Mouse (Mus musculus): Measurements from ENCODE around the gene Samsn1. TPM values are rescaled to one million over a fixed set of nuclear protein-coding genes. Genes with fewer than 3 reads are reported as not detected.
"Not testable (repeated sequence)": the region's sequence is repeated elsewhere in the genome, so short reads cannot be mapped to it uniquely, and the experiment has no call there.

Gene Samsn1
- polyA plus RNA-seq, 1 experiment from 2014 or later, result 1.5 TPM

DNA sequence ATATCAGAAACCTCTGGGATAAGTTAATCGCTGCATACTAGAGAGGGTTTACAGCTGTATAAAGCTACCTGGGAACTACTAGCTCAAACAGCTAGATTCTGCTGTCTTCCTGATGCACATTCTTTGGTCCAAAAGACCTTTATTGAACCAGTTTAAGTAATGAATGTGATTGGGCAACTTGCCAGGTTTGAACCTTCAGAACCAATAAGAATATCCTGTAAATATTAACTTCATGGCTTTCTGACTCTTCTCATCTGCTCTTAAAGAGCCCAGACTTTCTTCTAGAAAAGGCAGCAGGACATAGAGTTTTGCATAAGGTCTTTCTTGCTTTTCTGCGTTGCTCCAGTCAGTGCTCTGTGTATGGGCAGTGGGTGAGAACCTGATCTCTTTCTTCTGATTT lies 165.7 kb downstream of the Samsn1 start:
- 84% methylated on average over 2 of the region's 2 CpGs for WGBS
- ATAC-seq (ENCODE audit: low FRiP score), result no peak

DNA sequence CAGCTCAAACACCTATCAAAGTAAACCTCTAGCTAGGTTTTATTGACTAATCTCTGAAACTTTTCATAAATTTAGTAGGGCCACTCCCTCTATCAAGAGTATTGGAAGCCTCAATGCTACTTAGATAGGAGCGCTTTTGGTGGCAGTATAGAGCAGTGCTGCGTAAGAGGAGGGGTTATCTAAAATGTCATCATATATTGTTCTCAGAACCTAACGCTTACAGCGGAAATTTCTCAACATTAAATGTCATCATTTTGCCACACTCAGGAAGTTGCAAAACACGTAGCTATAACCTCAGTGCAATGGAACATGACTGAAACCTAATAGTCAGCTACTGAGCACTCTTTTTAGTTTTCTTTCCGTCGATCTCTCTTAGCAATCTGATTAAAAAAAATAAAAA lies 166.7 kb downstream of the Samsn1 start:
- ATAC-seq (ENCODE audit: low FRiP score), result no peak
- WGBS, result 85% methylated on average over 7 of the region's 7 CpGs
- no peak overlapping the region for H3K27ac ChIP-seq
- H3K4me1 ChIP-seq, result no peaks in the 10 kb centered on the region
- H3K9ac ChIP-seq, result no peak overlapping the region
- H3K9me3 ChIP-seq (replicated peaks), result no peaks in the 10 kb centered on the region
- H3K4me2 ChIP-seq (replicated peaks), result no peak overlapping the region
- H3K27me3 ChIP-seq, result no peaks in the 10 kb centered on the region
- H3K36me3 ChIP-seq, result no peaks in the 10 kb centered on the region
- H3K4me3 ChIP-seq, result no peak overlapping the region

More for the DNA sequence above, 165.7 kb downstream of the Samsn1 start:
- Histone ChIP-seq H3K27ac (no peak overlapping the region), H3K36me3 (no peaks in the 10 kb centered on the region), H3K4me3 (no peak overlapping the region), H3K4me2 (replicated peaks) (no peak overlapping the region), H3K9ac (no peak overlapping the region), H3K4me1 (no peaks in the 10 kb centered on the region), H3K27me3 (no peaks in the 10 kb centered on the region), H3K9me3 (replicated peaks) (no peaks in the 10 kb centered on the region)

DNA sequence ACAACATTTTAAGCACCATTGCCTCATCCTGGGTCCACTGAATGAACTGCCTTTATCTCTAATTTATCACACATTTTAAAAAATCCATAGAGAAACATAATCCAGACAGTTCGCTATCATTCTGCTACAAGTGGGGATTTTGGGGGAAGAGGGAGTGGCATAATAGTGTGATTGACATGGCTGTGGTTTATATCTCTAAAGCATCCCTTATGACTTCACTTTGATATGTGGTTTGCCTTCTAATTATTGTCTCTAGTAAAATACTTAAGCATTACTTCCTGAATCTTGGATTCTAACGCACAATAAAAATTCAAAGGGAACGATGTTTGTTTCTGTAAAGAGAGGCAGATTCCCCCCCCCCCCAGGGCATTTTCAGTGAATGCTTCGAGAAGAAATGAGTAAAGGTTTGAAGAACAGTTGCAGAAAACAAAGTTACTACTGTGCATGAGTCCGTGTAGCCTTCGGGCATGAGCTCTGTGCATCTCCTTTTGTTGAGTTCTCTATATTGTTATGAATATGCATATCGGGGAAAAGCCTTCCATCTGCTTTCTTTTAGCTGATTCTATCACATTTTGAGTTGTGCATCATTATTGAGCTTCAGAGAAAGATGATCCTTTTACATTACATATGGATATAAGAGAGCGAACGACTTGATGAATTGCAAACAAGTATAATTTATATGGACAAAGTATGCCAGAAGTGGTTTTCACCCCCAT lies 168.4 kb downstream of the Samsn1 start:
- Histone ChIP-seq H3K9me3 (replicated peaks) (no peaks in the 10 kb centered on the region), H3K4me2 (replicated peaks) (no peak overlapping the region), H3K27ac (no peak overlapping the region), H3K27me3 (no peaks in the 10 kb centered on the region), H3K4me3 (no peak overlapping the region), H3K9ac (no peak overlapping the region), H3K4me1 (no peaks in the 10 kb centered on the region), H3K36me3 (no peaks in the 10 kb centered on the region)
- no peak for ATAC-seq (ENCODE audit: low FRiP score)
- 89% methylated on average over 9 of the region's 9 CpGs for WGBS

DNA sequence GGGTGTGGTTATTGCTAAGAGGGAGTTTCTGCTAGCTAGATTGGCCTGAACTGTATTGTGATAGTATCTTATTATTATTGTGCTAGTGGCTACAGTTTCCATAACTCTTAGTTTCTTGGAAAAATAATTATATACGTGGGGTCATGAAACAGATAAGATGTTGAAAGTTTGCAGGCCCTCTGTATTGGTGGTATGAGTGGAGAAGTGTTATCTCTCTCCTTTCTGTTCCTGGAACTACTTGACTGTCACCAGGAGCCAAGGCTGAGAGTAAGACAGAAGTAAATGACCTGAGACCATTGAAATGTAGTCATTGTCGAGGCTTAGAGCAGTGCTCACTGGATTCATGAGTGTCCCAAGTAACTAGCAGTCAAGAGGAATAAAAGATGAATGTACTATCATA lies 169.6 kb downstream of the Samsn1 start:
- WGBS, result 74% methylated on average over 2 of the region's 2 CpGs
- H3K36me3 ChIP-seq, result no peaks in the 10 kb centered on the region
- H3K27ac ChIP-seq, result no peak overlapping the region
- no peaks in the 10 kb centered on the region for H3K9me3 ChIP-seq (replicated peaks)
- H3K9ac ChIP-seq, result no peak overlapping the region
- H3K4me1 ChIP-seq, result no peaks in the 10 kb centered on the region
- H3K27me3 ChIP-seq, result no peaks in the 10 kb centered on the region
- no peak overlapping the region for H3K4me3 ChIP-seq
- H3K4me2 ChIP-seq (replicated peaks), result no peak overlapping the region
- no peak for ATAC-seq (ENCODE audit: low FRiP score)

DNA sequence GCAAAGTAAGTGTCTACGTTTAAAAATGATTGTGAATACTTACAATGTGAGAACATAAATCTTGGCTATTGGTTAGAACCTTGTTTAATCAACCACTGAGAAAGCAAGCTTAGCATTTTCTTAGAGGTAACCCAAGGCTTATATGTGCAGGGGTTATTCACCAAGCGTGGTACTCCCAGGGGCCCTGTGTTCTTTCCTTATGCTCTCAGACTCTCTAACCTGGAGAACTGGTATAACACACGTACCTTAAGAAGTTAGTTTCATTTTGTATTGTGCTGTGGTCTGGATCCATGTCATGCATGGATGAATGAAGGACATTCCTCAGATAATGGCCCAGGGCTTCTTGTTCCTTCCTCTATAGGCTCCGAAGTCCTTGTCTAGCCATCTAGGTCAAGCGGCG lies 173.0 kb downstream of the Samsn1 start:
- 88% methylated on average over 6 of the region's 6 CpGs for WGBS
- no peaks in the 10 kb centered on the region for H3K9me3 ChIP-seq (replicated peaks)
- H3K4me2 ChIP-seq (replicated peaks), result no peak overlapping the region
- ATAC-seq (ENCODE audit: low FRiP score), result no peak
- H3K27me3 ChIP-seq, result no peaks in the 10 kb centered on the region
- no peak overlapping the region for H3K4me3 ChIP-seq
- no peak overlapping the region for H3K27ac ChIP-seq
- no peak overlapping the region for H3K9ac ChIP-seq
- H3K4me1 ChIP-seq, result no peaks in the 10 kb centered on the region
- H3K36me3 ChIP-seq, result no peaks in the 10 kb centered on the region

DNA sequence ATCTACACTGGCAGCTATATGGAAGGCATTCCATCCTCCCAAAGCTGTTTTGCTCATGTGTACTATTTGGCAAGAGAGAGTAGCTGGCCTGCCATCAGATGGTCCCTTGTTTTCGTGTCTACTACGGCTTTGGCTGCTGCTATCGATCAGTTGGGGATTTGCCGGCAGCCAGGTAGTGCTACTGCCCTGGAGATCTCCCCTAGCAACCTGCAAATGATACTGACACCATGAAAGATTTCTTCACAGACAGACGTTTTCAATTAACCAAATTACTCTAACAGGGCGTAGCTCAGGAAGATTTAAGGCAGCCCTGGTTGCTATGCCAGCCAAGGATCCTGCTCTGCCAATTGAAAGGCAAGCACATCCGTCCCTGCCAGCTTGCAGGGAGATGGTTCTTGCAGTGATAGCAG lies 178.4 kb downstream of the Samsn1 start:
- no peak for ATAC-seq (ENCODE audit: low FRiP score)
- H3K4me1 ChIP-seq, result no peaks in the 10 kb centered on the region
- no peaks in the 10 kb centered on the region for H3K36me3 ChIP-seq
- H3K9ac ChIP-seq, result no peak overlapping the region
- WGBS, result 72% methylated on average over 7 of the region's 7 CpGs
- H3K4me3 ChIP-seq, result no peak overlapping the region
- no peaks in the 10 kb centered on the region for H3K27me3 ChIP-seq
- no peak overlapping the region for H3K27ac ChIP-seq
- no peaks in the 10 kb centered on the region for H3K9me3 ChIP-seq (replicated peaks)
- H3K4me2 ChIP-seq (replicated peaks), result no peak overlapping the region

DNA sequence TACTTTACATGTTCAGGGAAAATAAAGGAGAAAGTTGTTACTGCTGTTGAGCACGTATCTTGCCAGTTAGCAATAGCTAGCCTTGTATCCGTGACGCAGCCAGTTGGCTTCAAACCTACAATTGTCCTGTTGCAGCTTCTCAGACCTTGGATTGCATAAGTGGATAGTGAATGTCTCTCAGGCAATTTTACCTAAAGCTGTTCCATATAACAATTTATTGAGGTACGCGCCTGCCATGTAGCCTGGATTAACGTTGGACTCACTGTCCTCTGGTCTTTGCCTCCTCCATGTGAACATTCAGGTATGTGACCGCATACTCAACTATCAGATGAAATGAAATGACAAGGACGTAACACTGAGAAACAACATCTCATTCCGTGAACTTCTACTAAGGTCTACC lies 179.1 kb downstream of the Samsn1 start:
- Histone ChIP-seq H3K27ac (no peak overlapping the region), H3K36me3 (no peaks in the 10 kb centered on the region), H3K27me3 (no peaks in the 10 kb centered on the region), H3K9ac (no peak overlapping the region), H3K4me2 (replicated peaks) (no peak overlapping the region), H3K4me3 (no peak overlapping the region), H3K9me3 (replicated peaks) (no peaks in the 10 kb centered on the region), H3K4me1 (no peaks in the 10 kb centered on the region)
- WGBS, result 95% methylated on average over 9 of the region's 9 CpGs
- no peak for ATAC-seq (ENCODE audit: low FRiP score)

DNA sequence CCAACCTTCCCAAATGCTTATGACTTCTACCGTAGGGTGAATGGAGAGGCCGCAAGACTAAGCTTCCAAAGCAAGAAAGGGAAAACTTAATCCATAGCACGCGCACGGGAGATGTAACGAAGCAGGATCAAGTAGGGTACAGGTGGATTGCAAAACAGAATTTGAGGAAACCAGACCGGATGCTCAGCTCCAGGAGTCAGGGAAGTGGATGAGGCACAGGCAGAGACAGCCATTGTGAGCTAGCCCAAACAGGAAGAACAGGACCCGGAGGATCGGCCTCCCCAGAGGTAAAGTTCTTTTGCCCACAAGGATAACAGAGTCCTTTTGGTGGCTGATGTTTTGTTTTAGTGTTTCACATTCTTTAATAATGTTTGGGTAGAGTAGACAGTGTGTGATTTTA lies 179.5 kb downstream of the Samsn1 start:
- H3K27ac ChIP-seq, result no peak overlapping the region
- H3K36me3 ChIP-seq, result no peaks in the 10 kb centered on the region
- WGBS, result 93% methylated on average over 9 of the region's 9 CpGs
- ATAC-seq (ENCODE audit: low FRiP score), result no peak
- H3K9me3 ChIP-seq (replicated peaks), result no peaks in the 10 kb centered on the region
- no peak overlapping the region for H3K4me2 ChIP-seq (replicated peaks)
- H3K9ac ChIP-seq, result no peak overlapping the region
- no peaks in the 10 kb centered on the region for H3K27me3 ChIP-seq
- no peaks in the 10 kb centered on the region for H3K4me1 ChIP-seq
- no peak overlapping the region for H3K4me3 ChIP-seq

DNA sequence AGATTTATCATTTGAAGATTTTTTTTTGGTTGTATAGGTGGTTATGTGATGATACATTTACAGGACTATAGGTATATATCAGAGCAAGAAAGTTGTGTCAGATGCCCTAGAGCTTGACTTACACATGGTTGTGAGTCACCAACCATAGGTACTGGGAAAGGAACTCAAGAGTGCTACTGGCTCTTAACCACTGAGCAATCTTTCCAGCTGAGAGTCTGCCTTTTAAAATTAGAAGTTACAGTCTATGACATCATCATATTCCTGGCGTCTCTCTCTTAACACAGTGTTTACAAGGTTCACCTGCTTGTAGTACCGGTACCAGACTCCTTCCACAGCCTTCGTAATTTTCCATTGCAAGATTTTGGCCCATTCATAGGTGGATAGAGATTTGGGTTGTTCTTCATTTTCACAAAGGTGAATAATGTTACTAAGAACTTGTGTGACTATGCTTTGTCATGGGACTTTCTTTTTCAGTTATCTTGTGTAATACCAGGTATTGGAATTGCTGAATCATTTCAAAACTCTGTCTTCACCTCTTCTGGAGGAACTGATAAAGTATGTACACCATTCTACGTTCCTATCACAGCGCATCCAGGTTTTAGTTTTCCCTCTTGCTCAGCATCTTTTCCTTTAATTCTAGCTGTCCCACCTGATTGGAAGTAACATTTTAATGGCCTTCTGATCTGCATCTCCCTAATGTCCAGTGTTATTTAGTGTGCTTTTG lies 184.2 kb downstream of the Samsn1 start:
- Histone ChIP-seq H3K27me3 (no peaks in the 10 kb centered on the region), H3K4me2 (replicated peaks) (no peak overlapping the region), H3K4me3 (no peak overlapping the region), H3K27ac (no peak overlapping the region), H3K9ac (no peak overlapping the region), H3K9me3 (replicated peaks) (no peaks in the 10 kb centered on the region), H3K4me1 (no peaks in the 10 kb centered on the region), H3K36me3 (no peaks in the 10 kb centered on the region)
- ATAC-seq (ENCODE audit: low FRiP score), result no peak
- 95% methylated on average over 5 of the region's 5 CpGs for WGBS

DNA sequence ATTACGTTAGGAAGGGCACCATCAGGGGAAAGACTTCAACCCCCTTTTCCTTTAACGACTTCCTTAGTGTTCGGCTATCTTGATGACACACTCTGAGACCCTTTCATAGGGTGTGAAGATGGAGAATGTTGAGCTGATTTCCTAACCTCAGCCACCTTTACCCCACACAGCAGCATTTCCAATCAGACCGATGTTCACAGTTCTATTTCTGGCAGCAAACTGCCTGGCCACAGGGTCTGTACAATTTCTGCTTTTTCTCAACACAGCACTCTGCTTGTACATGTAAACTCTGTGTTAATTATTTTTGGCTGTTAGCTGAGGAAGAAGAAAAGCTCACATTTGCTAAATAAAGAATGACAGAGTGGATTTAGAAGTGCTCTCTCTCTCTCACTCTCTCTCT lies 190.7 kb downstream of the Samsn1 start:
- WGBS, result 78% methylated on average over 4 of the region's 4 CpGs
- H3K36me3 ChIP-seq, result no peaks in the 10 kb centered on the region
- no peak overlapping the region for H3K4me3 ChIP-seq
- no peak overlapping the region for H3K4me2 ChIP-seq (replicated peaks)
- ATAC-seq (ENCODE audit: low FRiP score), result no peak
- no peak overlapping the region for H3K9ac ChIP-seq
- H3K27ac ChIP-seq, result no peak overlapping the region
- H3K9me3 ChIP-seq (replicated peaks), result no peaks in the 10 kb centered on the region
- no peaks in the 10 kb centered on the region for H3K4me1 ChIP-seq
- H3K27me3 ChIP-seq, result no peaks in the 10 kb centered on the region

DNA sequence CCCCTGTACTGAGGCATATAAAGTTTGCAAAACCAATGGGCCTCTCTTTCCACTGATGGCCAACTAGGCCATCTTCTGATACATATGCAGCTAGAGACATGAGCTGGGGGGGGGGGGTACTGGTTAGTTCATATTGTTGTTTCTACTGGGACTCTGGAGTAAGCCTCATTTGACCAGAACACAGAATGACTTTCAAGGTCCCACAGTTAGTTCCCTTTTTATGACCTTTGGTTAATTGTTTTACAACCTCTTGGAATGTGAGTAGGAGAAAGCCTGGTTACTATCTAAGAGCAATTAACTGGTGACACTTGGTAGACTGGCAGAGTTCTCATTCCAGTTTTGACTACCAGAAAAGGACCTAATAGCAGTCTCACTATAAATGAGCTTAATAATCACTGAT lies 195.1 kb downstream of the Samsn1 start:
- not testable (repeated sequence) for ATAC-seq (ENCODE audit: low FRiP score); H3K4me1 ChIP-seq; H3K27ac ChIP-seq; H3K4me3 ChIP-seq; H3K4me2 ChIP-seq (replicated peaks); H3K27me3 ChIP-seq; H3K9me3 ChIP-seq (replicated peaks); H3K9ac ChIP-seq; H3K36me3 ChIP-seq

DNA sequence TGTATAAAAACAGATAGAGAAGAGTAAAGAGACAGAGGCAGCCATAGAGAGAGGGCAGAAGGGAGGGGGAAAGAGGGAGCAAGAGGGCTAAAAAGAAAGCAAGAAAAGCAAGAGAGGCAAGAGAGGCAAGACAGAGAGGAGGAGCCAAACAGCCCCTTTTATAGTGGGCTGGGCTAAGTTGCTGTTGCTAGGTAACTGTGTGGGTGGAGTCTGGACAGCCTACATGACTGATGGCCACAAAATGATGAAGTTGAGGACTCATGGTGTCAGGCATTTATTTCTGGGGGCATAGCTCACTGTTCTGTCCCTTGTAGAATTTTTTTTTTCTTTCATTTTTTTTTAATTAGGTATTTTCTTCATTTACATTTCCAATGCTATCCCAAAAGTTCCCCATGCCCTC lies 195.6 kb downstream of the Samsn1 start:
- Histone ChIP-seq H3K9me3 (replicated peaks) (no peaks in the 10 kb centered on the region), H3K27ac (no peak overlapping the region), H3K27me3 (no peaks in the 10 kb centered on the region), H3K4me3 (no peak overlapping the region), H3K36me3 (no peaks in the 10 kb centered on the region), H3K9ac (no peak overlapping the region), H3K4me1 (no peaks in the 10 kb centered on the region), H3K4me2 (replicated peaks) (no peak overlapping the region)
- ATAC-seq (ENCODE audit: low FRiP score), result no peak

DNA sequence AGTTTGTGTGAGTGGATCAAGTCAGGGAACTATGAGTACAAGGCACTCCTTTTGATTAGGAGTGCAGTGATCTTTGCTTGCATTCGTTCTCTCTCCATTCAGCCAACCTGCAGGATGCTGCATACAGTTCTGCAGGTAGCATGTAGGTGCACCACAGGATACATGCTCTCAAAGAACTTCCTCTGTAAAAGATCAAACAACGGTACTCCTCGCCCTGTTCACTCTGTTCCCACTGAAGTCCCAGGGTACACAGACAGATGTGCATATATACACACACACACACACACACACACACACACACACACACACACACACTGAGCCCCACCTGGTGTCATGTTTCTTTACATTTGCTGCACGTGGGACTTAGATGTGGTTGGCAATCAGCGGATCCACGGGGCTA lies 198.9 kb downstream of the Samsn1 start:
- ATAC-seq (ENCODE audit: low FRiP score), result no peak
- Histone ChIP-seq H3K36me3 (no peaks in the 10 kb centered on the region), H3K27ac (no peak overlapping the region), H3K4me1 (no peaks in the 10 kb centered on the region), H3K9me3 (replicated peaks) (no peaks in the 10 kb centered on the region), H3K4me2 (replicated peaks) (no peak overlapping the region), H3K9ac (no peak overlapping the region), H3K27me3 (no peaks in the 10 kb centered on the region), H3K4me3 (no peak overlapping the region)
- WGBS, result 77% methylated on average over 6 of the region's 6 CpGs

All from hindbrain, embryonic 12.5 days (tissue).